Mouse (Mus musculus): ENCODE measurements around the gene Col25a1. TPM values are rescaled to one million over a fixed set of nuclear protein-coding genes. Genes with fewer than 3 reads are reported as not detected.

The Col25a1 gene
- polyA plus RNA-seq, 1 experiment from 2014 or later = 14.8 TPM

GRCm38 (mm10) chr3:130361922-130362321 lies 230.6 kb downstream of the Col25a1 start:
- Histone ChIP-seq H3K4me2 (no peak overlapping the region), H3K27ac (no peak overlapping the region), H3K4me1 (peaks cover 14% of the 10 kb centered on the region), H3K9me3 (no peaks in the 10 kb centered on the region), H3K27me3 (no peaks in the 10 kb centered on the region), H3K4me3 (no peak overlapping the region), H3K9ac (no peak overlapping the region), H3K36me3 (no peaks in the 10 kb centered on the region)
- WGBS = 66% methylated on average over 1 of the region's 1 CpGs
- ATAC-seq (ENCODE audit: insufficient number of reproducible peaks, insufficient read depth, low FRiP score, low TSS enrichment, low read depth) = no peak

- no peaks in the 10 kb centered on the region for H3K27me3 ChIP-seq
- peaks cover 22% of the 10 kb centered on the region for H3K4me1 ChIP-seq
- WGBS = 54% methylated on average over 7 of the region's 7 CpGs
- no peak for ATAC-seq (ENCODE audit: insufficient number of reproducible peaks, insufficient read depth, low FRiP score, low TSS enrichment, low read depth)
- H3K27ac ChIP-seq = no peak overlapping the region
- H3K4me2 ChIP-seq = no peak overlapping the region
- no peak overlapping the region for H3K9ac ChIP-seq
- no peaks in the 10 kb centered on the region for H3K36me3 ChIP-seq
- no peaks in the 10 kb centered on the region for H3K9me3 ChIP-seq
- H3K4me3 ChIP-seq = no peak overlapping the region
Observed at GRCm38 (mm10) chr3:130362797-130363367, 231.6 kb downstream of the Col25a1 start.

GRCm38 (mm10) chr3:130366917-130367610 lies 235.8 kb downstream of the Col25a1 start:
- no peak for ATAC-seq (ENCODE audit: insufficient number of reproducible peaks, insufficient read depth, low FRiP score, low TSS enrichment, low read depth)
- Histone ChIP-seq H3K4me1 (peaks cover 30% of the 10 kb centered on the region), H3K4me2 (no peak overlapping the region), H3K4me3 (no peak overlapping the region), H3K27ac (no peak overlapping the region), H3K27me3 (no peaks in the 10 kb centered on the region; the same call in 1 of the 2 replicates), H3K9me3 (no peaks in the 10 kb centered on the region), H3K9ac (no peak overlapping the region), H3K36me3 (no peaks in the 10 kb centered on the region)
- 31% methylated on average over 8 of the region's 8 CpGs for WGBS

GRCm38 (mm10) chr3:130368352-130368751 lies 237.1 kb downstream of the Col25a1 start:
- WGBS = 93% methylated on average over 4 of the region's 4 CpGs
- Histone ChIP-seq H3K4me3 (no peak overlapping the region), H3K9ac (no peak overlapping the region), H3K36me3 (no peaks in the 10 kb centered on the region), H3K4me1 (peaks cover 31% of the 10 kb centered on the region), H3K27ac (no peak overlapping the region), H3K9me3 (no peaks in the 10 kb centered on the region), H3K4me2 (no peak overlapping the region), H3K27me3 (no peaks in the 10 kb centered on the region; the same call in 1 of the 2 replicates)
- no peak for ATAC-seq (ENCODE audit: insufficient number of reproducible peaks, insufficient read depth, low FRiP score, low TSS enrichment, low read depth)

- no peak overlapping the region for H3K4me2 ChIP-seq
- no peak overlapping the region for H3K27ac ChIP-seq
Observed at GRCm38 (mm10) chr3:130369113-130369512, 237.8 kb downstream of the Col25a1 start.

GRCm38 (mm10) chr3:130370167-130370566 lies 238.9 kb downstream of the Col25a1 start:
- Histone ChIP-seq H3K27ac (peak overlapping the region; percentile 23; the same call in 1 of the 2 replicates), H3K4me1 (peaks cover 33% of the 10 kb centered on the region), H3K27me3 (no peaks in the 10 kb centered on the region; the same call in 1 of the 2 replicates), H3K36me3 (no peaks in the 10 kb centered on the region), H3K9me3 (no peaks in the 10 kb centered on the region), H3K4me3 (no peak overlapping the region), H3K9ac (no peak overlapping the region), H3K4me2 (no peak overlapping the region)
- 30% methylated on average over 5 of the region's 5 CpGs for WGBS
- ATAC-seq (ENCODE audit: insufficient number of reproducible peaks, insufficient read depth, low FRiP score, low TSS enrichment, low read depth) = no peak

More at GRCm38 (mm10) chr3:130369113-130369512, 237.8 kb downstream of the Col25a1 start:
- Histone ChIP-seq H3K9me3 (no peaks in the 10 kb centered on the region), H3K36me3 (no peaks in the 10 kb centered on the region), H3K4me1 (peaks cover 33% of the 10 kb centered on the region), H3K4me3 (no peak overlapping the region), H3K27me3 (no peaks in the 10 kb centered on the region; the same call in 1 of the 2 replicates), H3K9ac (no peak overlapping the region)
- 90% methylated on average over 1 of the region's 1 CpGs for WGBS
- no peak for ATAC-seq (ENCODE audit: insufficient number of reproducible peaks, insufficient read depth, low FRiP score, low TSS enrichment, low read depth)

GRCm38 (mm10) chr3:130373145-130373544 lies 241.8 kb downstream of the Col25a1 start:
- 35% methylated on average over 7 of the region's 7 CpGs for WGBS

GRCm38 (mm10) chr3:130374620-130375341 lies 243.5 kb downstream of the Col25a1 start:
- Histone ChIP-seq H3K27me3 (no peaks in the 10 kb centered on the region; the same call in 1 of the 2 replicates), H3K9ac (no peak overlapping the region), H3K4me3 (no peak overlapping the region), H3K4me2 (no peak overlapping the region), H3K27ac (no peak overlapping the region), H3K9me3 (no peaks in the 10 kb centered on the region), H3K4me1 (peaks cover 18% of the 10 kb centered on the region), H3K36me3 (no peaks in the 10 kb centered on the region)
- 86% methylated on average over 3 of the region's 3 CpGs for WGBS
- no peak for ATAC-seq (ENCODE audit: insufficient number of reproducible peaks, insufficient read depth, low FRiP score, low TSS enrichment, low read depth)

More at GRCm38 (mm10) chr3:130373145-130373544, 241.8 kb downstream of the Col25a1 start:
- no peak overlapping the region for H3K4me2 ChIP-seq
- H3K4me1 ChIP-seq = peaks cover 23% of the 10 kb centered on the region
- H3K36me3 ChIP-seq = no peaks in the 10 kb centered on the region
- no peak overlapping the region for H3K4me3 ChIP-seq
- H3K9me3 ChIP-seq = no peaks in the 10 kb centered on the region
- no peak overlapping the region for H3K27ac ChIP-seq
- no peaks in the 10 kb centered on the region; the same call in 1 of the 2 replicates for H3K27me3 ChIP-seq
- ATAC-seq (ENCODE audit: insufficient number of reproducible peaks, insufficient read depth, low FRiP score, low TSS enrichment, low read depth) = no peak
- H3K9ac ChIP-seq = no peak overlapping the region

- no peaks in the 10 kb centered on the region for H3K9me3 ChIP-seq
- no peak overlapping the region for H3K9ac ChIP-seq
- H3K27ac ChIP-seq = no peak overlapping the region
- H3K36me3 ChIP-seq = no peaks in the 10 kb centered on the region
- no peak overlapping the region for H3K4me2 ChIP-seq
- no peak overlapping the region for H3K4me3 ChIP-seq
- H3K4me1 ChIP-seq = peaks cover 7% of the 10 kb centered on the region
- H3K27me3 ChIP-seq = no peaks in the 10 kb centered on the region
- ATAC-seq (ENCODE audit: insufficient number of reproducible peaks, insufficient read depth, low FRiP score, low TSS enrichment, low read depth) = no peak
- 92% methylated on average over 5 of the region's 5 CpGs for WGBS
Observed at GRCm38 (mm10) chr3:130377786-130378185, 246.5 kb downstream of the Col25a1 start.

- Histone ChIP-seq H3K4me1 (no peaks in the 10 kb centered on the region), H3K4me2 (no peak overlapping the region), H3K4me3 (no peak overlapping the region), H3K9me3 (no peaks in the 10 kb centered on the region), H3K36me3 (no peaks in the 10 kb centered on the region), H3K9ac (no peak overlapping the region), H3K27ac (no peak overlapping the region), H3K27me3 (no peaks in the 10 kb centered on the region)
- WGBS = 46% methylated on average over 9 of the region's 9 CpGs
- ATAC-seq (ENCODE audit: insufficient number of reproducible peaks, insufficient read depth, low FRiP score, low TSS enrichment, low read depth) = no peak
Observed at GRCm38 (mm10) chr3:130378626-130379025, 247.3 kb downstream of the Col25a1 start.

- WGBS = 76% methylated on average over 5 of the region's 5 CpGs
Observed at GRCm38 (mm10) chr3:130380299-130380845, 249.1 kb downstream of the Col25a1 start.

More at GRCm38 (mm10) chr3:130380299-130380845, 249.1 kb downstream of the Col25a1 start:
- Histone ChIP-seq H3K4me3 (no peak overlapping the region), H3K9me3 (no peaks in the 10 kb centered on the region), H3K27ac (no peak overlapping the region), H3K4me2 (no peak overlapping the region), H3K27me3 (no peaks in the 10 kb centered on the region), H3K36me3 (no peaks in the 10 kb centered on the region), H3K4me1 (no peaks in the 10 kb centered on the region), H3K9ac (no peak overlapping the region)
- no peak for ATAC-seq (ENCODE audit: insufficient number of reproducible peaks, insufficient read depth, low FRiP score, low TSS enrichment, low read depth)
